Mouse (Mus musculus): ENCODE measurements around the gene Dglucy. TPM values are rescaled to one million over a fixed set of nuclear protein-coding genes. Genes with fewer than 3 reads are reported as not detected.
A peak's percentile ranks its signal among the peaks of the same experiment; 100 is the strongest.

Gene Dglucy
- polyA plus RNA-seq, 1 experiment from 2014 or later: 4.5 TPM

GRCm38 (mm10) chr12:100899111-100899640 lies 120.3 kb downstream of the Dglucy start:
- Histone ChIP-seq H3K27me3 (replicated peaks; ENCODE audit: control insufficient read depth, insufficient read depth, low read length) (no peaks in the 10 kb centered on the region), H3K4me3 (ENCODE audit: low read length) (peak overlapping the region; percentile 46), H3K4me2 (ENCODE audit: low read length) (peak overlapping the region; percentile 83), H3K9ac (ENCODE audit: low read depth, low read length) (peak overlapping the region; percentile 65), H3K9me3 (ENCODE audit: control insufficient read depth, low read length) (no peaks in the 10 kb centered on the region), H3K36me3 (ENCODE audit: control insufficient read depth, insufficient read depth, low read length) (no peaks in the 10 kb centered on the region), H3K4me1 (ENCODE audit: control insufficient read depth, insufficient read depth, low read depth, low read length) (peaks cover 16% of the 10 kb centered on the region), H3K27ac (ENCODE audit: low read depth, low read length) (peak overlapping the region; percentile 24)
- ATAC-seq: peak; percentile 66
- under 1% methylated on average over 30 of the region's 30 CpGs for WGBS

- no peaks in the 10 kb centered on the region for H3K27me3 ChIP-seq (replicated peaks; ENCODE audit: control insufficient read depth, insufficient read depth, low read length)
Measured at GRCm38 (mm10) chr12:100900901-100901300, 122.0 kb downstream of the Dglucy start.

DNA sequence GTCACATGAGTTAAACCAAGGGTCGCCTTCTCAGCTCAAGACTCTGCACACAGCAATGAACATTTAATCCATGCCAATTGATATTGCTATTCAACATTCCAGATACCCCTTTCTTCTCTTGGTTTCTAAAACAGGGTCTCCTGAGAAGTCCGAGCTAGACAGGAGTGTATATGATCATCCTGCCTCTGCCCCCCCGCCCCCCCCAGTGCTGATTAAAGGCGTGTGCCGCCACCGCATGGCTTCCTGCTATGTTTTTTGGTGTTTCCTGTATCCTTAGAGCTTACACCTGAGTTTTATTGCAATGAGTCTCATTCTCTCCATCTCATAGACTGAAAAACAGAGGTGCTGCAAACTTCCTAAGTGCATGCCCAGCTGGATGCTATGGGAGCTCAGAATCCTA lies 122.5 kb downstream of the Dglucy start:
- no peak for ATAC-seq
- Histone ChIP-seq H3K36me3 (ENCODE audit: control insufficient read depth, insufficient read depth, low read length) (no peaks in the 10 kb centered on the region), H3K27ac (ENCODE audit: low read depth, low read length) (no peak overlapping the region), H3K4me2 (ENCODE audit: low read length) (no peak overlapping the region), H3K4me1 (ENCODE audit: control insufficient read depth, insufficient read depth, low read depth, low read length) (peaks cover 12% of the 10 kb centered on the region), H3K4me3 (ENCODE audit: low read length) (no peak overlapping the region), H3K9me3 (ENCODE audit: control insufficient read depth, low read length) (no peaks in the 10 kb centered on the region), H3K27me3 (replicated peaks; ENCODE audit: control insufficient read depth, insufficient read depth, low read length) (no peaks in the 10 kb centered on the region), H3K9ac (ENCODE audit: low read depth, low read length) (no peak overlapping the region)
- WGBS: 82% methylated on average over 6 of the region's 6 CpGs

More at GRCm38 (mm10) chr12:100900901-100901300, 122.0 kb downstream of the Dglucy start:
- Histone ChIP-seq H3K27ac (ENCODE audit: low read depth, low read length) (no peak overlapping the region), H3K9ac (ENCODE audit: low read depth, low read length) (no peak overlapping the region), H3K36me3 (ENCODE audit: control insufficient read depth, insufficient read depth, low read length) (no peaks in the 10 kb centered on the region), H3K4me3 (ENCODE audit: low read length) (no peak overlapping the region), H3K9me3 (ENCODE audit: control insufficient read depth, low read length) (no peaks in the 10 kb centered on the region), H3K4me2 (ENCODE audit: low read length) (no peak overlapping the region), H3K4me1 (ENCODE audit: control insufficient read depth, insufficient read depth, low read depth, low read length) (peaks cover 12% of the 10 kb centered on the region)
- no peak for ATAC-seq
- 79% methylated on average over 6 of the region's 6 CpGs for WGBS

- H3K4me1 ChIP-seq (ENCODE audit: control insufficient read depth, insufficient read depth, low read depth, low read length): peaks cover 8% of the 10 kb centered on the region; the same call in 1 of the 2 replicates
- WGBS: 87% methylated on average over 9 of the region's 9 CpGs
- no peaks in the 10 kb centered on the region for H3K36me3 ChIP-seq (ENCODE audit: control insufficient read depth, insufficient read depth, low read length)
- no peaks in the 10 kb centered on the region for H3K27me3 ChIP-seq (replicated peaks; ENCODE audit: control insufficient read depth, insufficient read depth, low read length)
- H3K4me2 ChIP-seq (ENCODE audit: low read length): no peak overlapping the region
- H3K9ac ChIP-seq (ENCODE audit: low read depth, low read length): no peak overlapping the region
- H3K27ac ChIP-seq (ENCODE audit: low read depth, low read length): no peak overlapping the region
- H3K9me3 ChIP-seq (ENCODE audit: control insufficient read depth, low read length): no peaks in the 10 kb centered on the region
- no peak overlapping the region for H3K4me3 ChIP-seq (ENCODE audit: low read length)
- ATAC-seq: no peak
Measured at GRCm38 (mm10) chr12:100903761-100904160, 124.9 kb downstream of the Dglucy start.

DNA sequence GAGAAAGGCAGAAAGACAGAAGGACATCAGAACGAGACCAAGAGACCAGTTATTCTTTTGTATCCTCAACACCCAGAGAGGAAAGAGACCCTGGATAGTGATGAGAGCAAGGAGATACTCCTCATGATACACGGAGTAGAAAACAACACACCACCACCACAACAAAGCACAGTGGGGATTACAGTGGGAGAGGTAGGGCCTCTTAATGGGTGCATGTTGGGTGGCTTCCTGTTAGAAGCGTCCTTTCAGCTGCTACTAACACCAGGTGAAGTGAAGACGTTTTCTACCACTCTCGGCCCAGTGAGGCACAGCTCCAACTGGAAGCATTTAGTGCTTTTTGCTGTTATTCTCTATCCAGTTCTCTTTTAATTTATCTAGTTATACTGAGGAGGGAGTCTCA lies 128.0 kb downstream of the Dglucy start:
- Histone ChIP-seq H3K36me3 (ENCODE audit: control insufficient read depth, insufficient read depth, low read length) (no peaks in the 10 kb centered on the region), H3K9ac (ENCODE audit: low read depth, low read length) (no peak overlapping the region), H3K4me3 (ENCODE audit: low read length) (no peak overlapping the region), H3K27me3 (replicated peaks; ENCODE audit: control insufficient read depth, insufficient read depth, low read length) (no peaks in the 10 kb centered on the region), H3K9me3 (ENCODE audit: control insufficient read depth, low read length) (no peaks in the 10 kb centered on the region), H3K4me1 (ENCODE audit: control insufficient read depth, insufficient read depth, low read depth, low read length) (peaks cover 3% of the 10 kb centered on the region; the same call in 1 of the 2 replicates), H3K27ac (ENCODE audit: low read depth, low read length) (no peak overlapping the region), H3K4me2 (ENCODE audit: low read length) (no peak overlapping the region)
- WGBS: 81% methylated on average over 5 of the region's 5 CpGs
- no peak for ATAC-seq

DNA sequence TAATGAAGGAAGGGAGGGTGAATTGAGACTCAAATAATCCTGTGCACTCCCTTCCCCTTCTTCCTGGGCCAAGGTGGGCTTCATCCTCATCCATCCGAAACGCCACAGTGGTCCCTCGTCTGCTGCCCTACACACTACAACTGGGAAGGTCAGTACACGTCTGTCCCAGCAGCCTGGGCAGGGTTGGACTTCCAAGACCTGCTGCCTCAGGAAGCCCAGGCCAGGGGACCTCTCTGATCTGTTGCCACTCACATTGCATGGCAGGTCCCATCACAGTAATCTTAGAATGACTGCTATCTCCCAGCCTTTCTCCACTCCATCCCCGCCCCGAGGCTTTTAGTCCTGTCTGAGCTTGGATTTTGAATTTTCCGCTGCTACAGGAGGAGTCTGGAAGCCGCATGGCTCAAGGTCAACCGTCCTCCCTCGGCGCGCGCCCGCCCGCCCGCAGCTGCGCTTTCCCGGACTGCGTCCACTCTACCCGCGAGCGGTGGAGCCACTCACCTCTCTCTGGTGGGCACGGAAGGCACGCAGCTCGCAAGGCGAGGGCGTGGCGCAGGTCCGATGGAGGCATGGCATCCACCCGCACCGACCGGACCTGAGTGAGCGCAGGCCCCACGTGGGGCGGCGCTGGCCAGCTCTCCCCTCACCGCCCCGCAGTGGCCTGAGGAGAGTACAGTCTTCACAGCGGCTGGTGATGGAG lies 128.9 kb downstream of the Dglucy start, which contains the start of gene Gpr68:
Gpr68 (minus strand) TSS at position 601 of the 700 bp plus-strand sequence.
- Histone ChIP-seq H3K36me3 (ENCODE audit: control insufficient read depth, insufficient read depth, low read length) (no peaks in the 10 kb centered on the region), H3K9ac (ENCODE audit: low read depth, low read length) (peak within 1 kb of the TSS; percentile 69), H3K9me3 (ENCODE audit: control insufficient read depth, low read length) (no peaks in the 10 kb centered on the region), H3K4me1 (ENCODE audit: control insufficient read depth, insufficient read depth, low read depth, low read length) (peaks cover 3% of the 10 kb centered on the region; the same call in 1 of the 2 replicates), H3K27ac (ENCODE audit: low read depth, low read length) (no peak within 1 kb of the TSS), H3K4me2 (ENCODE audit: low read length) (peak within 1 kb of the TSS; percentile 82), H3K4me3 (ENCODE audit: low read length) (peak within 1 kb of the TSS; percentile 50), H3K27me3 (replicated peaks; ENCODE audit: control insufficient read depth, insufficient read depth, low read length) (no peaks in the 10 kb centered on the region)
- 4% methylated on average over 39 of the region's 39 CpGs for WGBS
- peak; percentile 83 for ATAC-seq

DNA sequence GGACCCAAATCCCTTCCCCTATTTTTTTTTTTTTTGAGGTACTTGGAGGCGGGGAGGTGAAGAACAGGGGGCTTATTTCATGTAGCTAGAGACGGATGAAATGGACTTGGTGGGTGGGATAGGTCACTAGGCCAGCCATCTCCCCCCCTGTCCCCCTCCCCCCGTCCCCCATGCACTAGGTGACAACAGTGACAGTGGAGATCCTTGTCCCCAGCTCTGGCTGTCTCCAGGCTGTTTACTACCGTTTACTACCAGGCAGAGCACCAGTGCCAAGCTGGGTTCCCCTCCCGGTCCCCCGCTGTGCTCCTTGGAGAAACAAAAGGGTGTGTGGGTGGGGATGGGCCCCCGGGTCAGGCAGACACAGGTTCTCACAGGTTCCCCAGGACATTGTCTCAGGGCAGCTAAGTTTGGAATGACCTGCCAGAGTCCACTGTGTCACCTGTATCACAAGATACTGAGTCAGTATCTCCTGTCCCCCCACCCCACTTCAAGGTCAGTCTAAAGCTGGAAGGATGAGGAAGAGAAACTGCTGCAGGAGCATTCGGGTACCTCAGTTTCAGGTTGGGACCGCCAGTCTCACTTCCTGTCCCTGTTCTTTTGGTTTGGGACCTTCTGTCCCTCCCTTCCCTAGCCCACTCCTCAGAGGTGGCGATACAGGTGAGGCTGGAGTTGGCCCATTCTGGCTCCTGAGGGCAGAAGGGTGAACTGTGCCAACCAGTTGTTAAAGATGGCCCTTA lies 129.6 kb downstream of the Dglucy start:
- peak; percentile 15; the same call in 1 of the 2 replicates for ATAC-seq
- no peak overlapping the region for H3K27ac ChIP-seq (ENCODE audit: low read depth, low read length)
- no peaks in the 10 kb centered on the region; the same call in 1 of the 2 replicates for H3K36me3 ChIP-seq (ENCODE audit: control insufficient read depth, insufficient read depth, low read length)
- no peaks in the 10 kb centered on the region for H3K27me3 ChIP-seq (replicated peaks; ENCODE audit: control insufficient read depth, insufficient read depth, low read length)
- H3K4me1 ChIP-seq (ENCODE audit: control insufficient read depth, insufficient read depth, low read depth, low read length): peaks cover 3% of the 10 kb centered on the region; the same call in 1 of the 2 replicates
- peak overlapping the region; percentile 82 for H3K4me2 ChIP-seq (ENCODE audit: low read length)
- no peaks in the 10 kb centered on the region for H3K9me3 ChIP-seq (ENCODE audit: control insufficient read depth, low read length)
- H3K4me3 ChIP-seq (ENCODE audit: low read length): peak overlapping the region; percentile 50
- 23% methylated on average over 10 of the region's 10 CpGs for WGBS
- peak overlapping the region; percentile 69 for H3K9ac ChIP-seq (ENCODE audit: low read depth, low read length)

DNA sequence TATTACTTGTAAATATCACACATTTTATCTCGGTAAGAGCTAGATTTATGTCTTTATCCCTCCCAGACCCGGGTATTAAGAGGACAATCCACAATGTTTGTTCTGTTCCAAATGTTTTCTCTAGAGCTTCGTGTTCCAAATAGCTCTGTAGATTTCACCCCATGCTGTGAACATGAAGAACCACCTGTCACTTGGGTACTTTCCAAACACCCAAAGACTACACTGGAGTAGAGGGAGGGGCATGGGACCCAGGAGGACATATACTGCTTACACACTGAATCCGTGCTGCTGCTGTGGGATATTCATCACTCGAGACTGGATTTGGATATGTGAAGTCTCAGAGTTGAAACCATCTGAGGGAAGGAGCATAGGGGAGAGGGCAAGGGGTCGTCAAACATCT lies 130.9 kb downstream of the Dglucy start:
- 64% methylated on average over 6 of the region's 6 CpGs for WGBS
- H3K4me3 ChIP-seq (ENCODE audit: low read length): no peak overlapping the region

DNA sequence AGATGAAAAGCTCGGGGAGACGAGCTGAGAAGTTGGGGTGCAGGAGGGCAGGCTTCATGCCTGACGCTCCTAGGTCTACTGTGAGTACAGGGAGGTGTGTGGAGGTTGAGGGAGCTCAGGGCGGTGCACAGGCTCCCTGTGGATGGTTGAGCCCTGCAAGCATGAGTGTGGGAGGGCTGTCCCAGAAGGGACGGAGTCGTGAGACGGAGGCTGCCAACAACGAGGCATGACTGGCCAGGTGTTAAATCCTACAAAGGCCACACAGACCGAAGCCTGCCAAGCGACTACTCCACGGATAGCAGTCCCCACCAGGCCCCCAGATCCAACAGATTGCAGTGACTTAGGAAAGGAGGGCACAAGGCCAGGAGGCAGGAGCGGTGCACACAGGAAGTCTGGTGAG lies 131.9 kb downstream of the Dglucy start:
- H3K4me3 ChIP-seq (ENCODE audit: low read length): no peak overlapping the region
- no peak for ATAC-seq

More for the DNA sequence above, 130.9 kb downstream of the Dglucy start:
- no peaks in the 10 kb centered on the region; the same call in 1 of the 2 replicates for H3K36me3 ChIP-seq (ENCODE audit: control insufficient read depth, insufficient read depth, low read length)
- no peak overlapping the region for H3K9ac ChIP-seq (ENCODE audit: low read depth, low read length)
- no peaks in the 10 kb centered on the region for H3K9me3 ChIP-seq (ENCODE audit: control insufficient read depth, low read length)
- ATAC-seq: no peak
- no peak overlapping the region for H3K27ac ChIP-seq (ENCODE audit: low read depth, low read length)
- H3K27me3 ChIP-seq (replicated peaks; ENCODE audit: control insufficient read depth, insufficient read depth, low read length): no peaks in the 10 kb centered on the region
- H3K4me1 ChIP-seq (ENCODE audit: control insufficient read depth, insufficient read depth, low read depth, low read length): peaks cover 3% of the 10 kb centered on the region; the same call in 1 of the 2 replicates
- no peak overlapping the region for H3K4me2 ChIP-seq (ENCODE audit: low read length)

More for the DNA sequence above, 131.9 kb downstream of the Dglucy start:
- WGBS: 75% methylated on average over 12 of the region's 12 CpGs
- Histone ChIP-seq H3K9ac (ENCODE audit: low read depth, low read length) (no peak overlapping the region), H3K4me1 (ENCODE audit: control insufficient read depth, insufficient read depth, low read depth, low read length) (peaks cover 3% of the 10 kb centered on the region; the same call in 1 of the 2 replicates), H3K36me3 (ENCODE audit: control insufficient read depth, insufficient read depth, low read length) (no peaks in the 10 kb centered on the region; the same call in 1 of the 2 replicates), H3K4me2 (ENCODE audit: low read length) (no peak overlapping the region), H3K27me3 (replicated peaks; ENCODE audit: control insufficient read depth, insufficient read depth, low read length) (no peaks in the 10 kb centered on the region), H3K27ac (ENCODE audit: low read depth, low read length) (no peak overlapping the region), H3K9me3 (ENCODE audit: control insufficient read depth, low read length) (no peaks in the 10 kb centered on the region)

All from hindbrain, embryonic 16.5 days (tissue).